Mouse (Mus musculus) stomach, embryonic 16.5 days (tissue): ENCODE results near the gene Shc3. TPM values are rescaled to one million over a fixed set of nuclear protein-coding genes. Genes with fewer than 3 reads are reported as not detected.

Experiments
- ATAC-seq: fragments of 200-750 bp; cut with Nextera tagmentation; 2 replicates; pipeline ENCODE4 v1.8.0; 2017; ENCODE audit warnings: moderate number of reproducible peaks, moderate TSS enrichment; ENCODE audit not compliant: insufficient read depth, low FRiP score
- H3K27ac ChIP-seq: fragments of 300-500 bp; sonication (generic); 2 replicates; pipeline ENCODE4 v1.5.1; 2014; ENCODE audit warnings: low read length
- H3K27me3 ChIP-seq: fragments of 300-500 bp; sonication (generic); 2 replicates; pipeline ENCODE4 v1.6.1; 2014; ENCODE audit warnings: low read length, control low read depth, mixed read lengths; ENCODE audit not compliant: control insufficient read depth, insufficient read depth
- H3K36me3 ChIP-seq: fragments of 300-500 bp; sonication (generic); 2 replicates; pipeline ENCODE4 v1.6.1; 2014; ENCODE audit warnings: low read length; ENCODE audit not compliant: control insufficient read depth, insufficient read depth
- H3K4me1 ChIP-seq: fragments of 300-500 bp; sonication (generic); 2 replicates; pipeline ENCODE4 v1.6.1; 2014; ENCODE audit warnings: low read length, control low read depth, mixed read lengths; ENCODE audit not compliant: control insufficient read depth, insufficient read depth
- H3K4me2 ChIP-seq: fragments of 300-500 bp; sonication (generic); 2 replicates; pipeline ENCODE4 v1.6.1; 2014; ENCODE audit warnings: low read depth, low read length, mixed read lengths
- H3K4me3 ChIP-seq: fragments of 300-500 bp; sonication (generic); replicated peaks from 2 replicates; pipeline ENCODE4 v1.5.1; 2014; ENCODE audit warnings: mild to moderate bottlenecking, low read length
- H3K9ac ChIP-seq: fragments of 300-500 bp; sonication (generic); 2 replicates; pipeline ENCODE4 v1.6.1; 2014; ENCODE audit warnings: low read length
- H3K9me3 ChIP-seq: fragments of 300-500 bp; sonication (generic); replicated peaks from 2 replicates; pipeline ENCODE4 v1.6.1; 2016; ENCODE audit warnings: low read length, control low read depth; ENCODE audit not compliant: control insufficient read depth
- WGBS: fragments of 180-500 bp; shearing (Covaris S2); extraction: QIAGEN DNeasy Blood & Tissue Kit; methylation state at CpG from one replicate; pipeline ENCODE4 v1.1.7; 2014; 5-methylcytosine and 5-hydroxymethylcytosine counted together
- polyA plus RNA-seq: library from polyadenylated mRNA; unstranded; fragments of >200 nt; fragmentation: Nextera tagmentation; extraction: Ambion mirVana; gene quantifications from 2 replicates; pipeline ENCODE4 v1.2.1, GENCODE M21; 2015

Shc3 gene
- polyA plus RNA-seq, 1 experiment from 2014 or later: 0.14 TPM

DNA sequence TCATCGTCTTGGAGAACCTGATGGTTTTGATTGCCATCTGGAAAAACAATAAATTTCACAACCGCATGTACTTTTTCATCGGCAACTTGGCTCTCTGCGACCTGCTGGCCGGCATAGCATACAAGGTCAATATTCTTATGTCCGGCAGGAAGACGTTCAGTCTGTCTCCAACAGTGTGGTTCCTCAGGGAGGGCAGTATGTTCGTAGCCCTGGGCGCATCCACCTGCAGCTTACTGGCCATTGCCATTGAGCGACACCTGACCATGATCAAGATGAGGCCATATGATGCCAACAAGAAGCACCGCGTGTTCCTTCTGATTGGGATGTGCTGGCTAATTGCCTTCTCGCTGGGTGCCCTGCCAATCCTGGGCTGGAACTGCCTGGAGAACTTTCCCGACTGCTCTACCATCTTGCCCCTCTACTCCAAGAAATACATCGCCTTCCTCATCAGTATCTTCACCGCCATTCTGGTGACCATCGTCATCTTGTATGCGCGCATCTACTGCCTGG lies 150.2 kb downstream of the Shc3 start:
- Histone ChIP-seq H3K4me3 (no peak overlapping the region; the same call in 1 of the 2 replicates), H3K9me3 (0 out of 2 replicates have a peak, but pooled peaks cover 5% of the 10 kb centered on the region), H3K27me3 (no peaks in the 10 kb centered on the region), H3K9ac (peak overlapping the region; percentile 51), H3K4me2 (peak overlapping the region; percentile 20; the same call in 1 of the 2 replicates), H3K4me1 (peaks cover 15% of the 10 kb centered on the region), H3K36me3 (peaks cover 10% of the 10 kb centered on the region; the same call in 1 of the 2 replicates), H3K27ac (no peak overlapping the region)
- 77% methylated on average over 19 of the region's 19 CpGs for WGBS
- no peak for ATAC-seq

- H3K27me3 ChIP-seq: no peaks in the 10 kb centered on the region
- peaks cover 15% of the 10 kb centered on the region for H3K4me1 ChIP-seq
- peak overlapping the region; percentile 51 for H3K9ac ChIP-seq
- peaks cover 10% of the 10 kb centered on the region; the same call in 1 of the 2 replicates for H3K36me3 ChIP-seq
- 0 out of 2 replicates have a peak, but pooled peaks cover 5% of the 10 kb centered on the region for H3K9me3 ChIP-seq
- peak overlapping the region; percentile 23 for H3K4me2 ChIP-seq
- no peak overlapping the region; the same call in 1 of the 2 replicates for H3K4me3 ChIP-seq
- WGBS: 6% methylated on average over 20 of the region's 20 CpGs
- peak; percentile 74 for ATAC-seq
- peak overlapping the region; percentile 65 for H3K27ac ChIP-seq
Observed at GRCm38 (mm10) chr13:51418268-51418941, 150.8 kb downstream of the Shc3 start.

DNA sequence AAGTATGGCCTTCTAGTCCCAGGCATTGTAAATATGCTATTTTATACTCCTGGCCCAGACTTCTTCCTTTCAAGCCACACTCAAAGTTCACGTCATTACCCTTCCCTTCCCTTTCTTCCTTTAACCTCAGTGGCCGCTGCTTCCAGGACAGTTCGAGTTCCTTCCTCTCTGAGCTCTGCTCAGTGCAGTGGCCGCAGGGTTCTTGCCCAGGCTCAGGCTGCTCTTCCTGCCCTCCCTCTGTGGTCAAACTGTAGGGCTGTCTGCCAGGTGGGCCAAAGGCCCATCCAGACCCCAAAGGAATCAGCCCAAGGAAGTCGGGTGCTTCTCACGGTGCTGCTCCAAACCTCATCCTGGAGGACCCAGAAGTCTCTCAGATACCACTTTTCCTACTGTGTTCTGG lies 151.4 kb downstream of the Shc3 start:
- peak overlapping the region; percentile 65 for H3K27ac ChIP-seq
- 51% methylated on average over 6 of the region's 6 CpGs for WGBS
- peak overlapping the region; percentile 51 for H3K9ac ChIP-seq
- H3K36me3 ChIP-seq: peaks cover 10% of the 10 kb centered on the region; the same call in 1 of the 2 replicates
- H3K27me3 ChIP-seq: no peaks in the 10 kb centered on the region
- H3K4me3 ChIP-seq: no peak overlapping the region
- ATAC-seq: no peak
- H3K4me1 ChIP-seq: peaks cover 15% of the 10 kb centered on the region
- H3K9me3 ChIP-seq: 0 out of 2 replicates have a peak, but pooled peaks cover 5% of the 10 kb centered on the region
- H3K4me2 ChIP-seq: no peak overlapping the region; the same call in 1 of the 2 replicates

GRCm38 (mm10) chr13:51416727-51417126 lies 152.5 kb downstream of the Shc3 start:
- peaks cover 10% of the 10 kb centered on the region; the same call in 1 of the 2 replicates for H3K36me3 ChIP-seq
- H3K27ac ChIP-seq: no peak overlapping the region
- 70% methylated on average over 11 of the region's 11 CpGs for WGBS
- H3K27me3 ChIP-seq: no peaks in the 10 kb centered on the region
- H3K4me3 ChIP-seq: no peak overlapping the region
- H3K4me2 ChIP-seq: no peak overlapping the region
- 0 out of 2 replicates have a peak, but pooled peaks cover 5% of the 10 kb centered on the region for H3K9me3 ChIP-seq
- H3K9ac ChIP-seq: no peak overlapping the region
- no peak for ATAC-seq
- peaks cover 15% of the 10 kb centered on the region for H3K4me1 ChIP-seq

GRCm38 (mm10) chr13:51413461-51413860 lies 155.8 kb downstream of the Shc3 start:
- Histone ChIP-seq H3K4me3 (no peak overlapping the region), H3K4me1 (peaks cover 15% of the 10 kb centered on the region), H3K27me3 (no peaks in the 10 kb centered on the region), H3K9me3 (0 out of 2 replicates have a peak, but pooled peaks cover 5% of the 10 kb centered on the region), H3K4me2 (no peak overlapping the region), H3K27ac (no peak overlapping the region), H3K9ac (no peak overlapping the region), H3K36me3 (peaks cover 4% of the 10 kb centered on the region; the same call in 1 of the 2 replicates)
- no peak for ATAC-seq
- WGBS: 61% methylated on average over 3 of the region's 3 CpGs

DNA sequence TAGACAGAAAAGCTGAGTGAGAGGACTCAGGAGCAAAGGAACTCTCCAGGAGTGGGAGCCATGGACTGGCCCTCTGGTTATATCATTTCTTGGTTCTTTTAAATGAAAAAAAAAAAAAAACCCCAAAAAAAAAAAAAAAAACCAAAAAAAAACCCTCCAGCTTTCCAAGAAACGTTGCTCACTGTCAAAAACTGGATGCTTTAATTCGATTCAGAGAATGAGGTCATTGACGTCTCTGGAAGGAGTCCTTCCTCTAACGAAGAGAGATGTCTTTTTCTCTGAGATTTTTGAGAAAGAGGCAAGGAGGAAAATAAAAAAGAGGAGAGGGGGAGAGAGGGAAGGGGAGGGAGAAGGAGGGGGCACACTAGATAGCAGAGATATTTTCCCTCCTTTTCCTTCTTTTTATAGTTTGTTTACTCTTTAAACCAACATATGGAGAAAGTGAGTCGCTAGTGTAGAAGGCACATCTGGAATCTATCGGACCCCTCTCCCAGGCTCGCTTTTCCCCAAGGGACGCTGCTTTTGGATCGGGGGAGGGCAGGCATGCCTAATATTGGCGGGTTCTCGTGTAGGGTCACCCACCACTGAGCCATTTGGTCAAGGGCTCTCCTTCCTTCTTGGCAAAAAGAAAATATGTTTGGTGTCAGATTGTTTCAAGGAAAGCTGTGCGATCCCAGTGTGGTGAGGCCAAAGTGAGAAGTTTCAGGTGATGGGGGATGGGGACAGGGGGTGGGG lies 157.4 kb downstream of the Shc3 start:
- no peak for ATAC-seq
- Histone ChIP-seq H3K27ac (peak overlapping the region; percentile 66; the same call in 1 of the 2 replicates), H3K27me3 (no peaks in the 10 kb centered on the region), H3K9ac (peak overlapping the region; percentile 53), H3K4me3 (peak overlapping the region; percentile 57), H3K4me1 (peaks cover 12% of the 10 kb centered on the region), H3K36me3 (peaks cover 4% of the 10 kb centered on the region; the same call in 1 of the 2 replicates), H3K4me2 (peak overlapping the region; percentile 59), H3K9me3 (0 out of 2 replicates have a peak, but pooled peaks cover 5% of the 10 kb centered on the region)
- WGBS: 29% methylated on average over 12 of the region's 12 CpGs

DNA sequence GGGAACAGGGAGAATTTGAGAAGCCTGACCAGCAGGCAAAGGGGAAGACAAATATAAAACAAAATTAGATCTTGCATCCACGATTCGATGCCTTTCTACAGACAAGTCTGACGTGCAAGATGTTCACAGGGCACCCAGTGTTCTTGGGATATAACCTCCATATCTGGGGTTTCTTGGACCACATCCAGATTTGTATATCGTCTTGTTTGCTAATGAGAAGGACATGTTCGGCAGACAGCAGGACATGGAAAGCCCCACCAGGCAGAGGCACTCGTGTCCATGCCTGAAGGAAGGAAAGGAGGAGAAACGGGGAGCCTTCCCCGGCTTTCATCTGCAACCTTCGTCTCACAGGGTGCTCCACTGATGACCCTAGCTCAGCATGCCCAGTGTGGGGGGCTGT lies 158.0 kb downstream of the Shc3 start:
- Histone ChIP-seq H3K4me2 (peak overlapping the region; percentile 59), H3K9me3 (0 out of 2 replicates have a peak, but pooled peaks cover 5% of the 10 kb centered on the region)

DNA sequence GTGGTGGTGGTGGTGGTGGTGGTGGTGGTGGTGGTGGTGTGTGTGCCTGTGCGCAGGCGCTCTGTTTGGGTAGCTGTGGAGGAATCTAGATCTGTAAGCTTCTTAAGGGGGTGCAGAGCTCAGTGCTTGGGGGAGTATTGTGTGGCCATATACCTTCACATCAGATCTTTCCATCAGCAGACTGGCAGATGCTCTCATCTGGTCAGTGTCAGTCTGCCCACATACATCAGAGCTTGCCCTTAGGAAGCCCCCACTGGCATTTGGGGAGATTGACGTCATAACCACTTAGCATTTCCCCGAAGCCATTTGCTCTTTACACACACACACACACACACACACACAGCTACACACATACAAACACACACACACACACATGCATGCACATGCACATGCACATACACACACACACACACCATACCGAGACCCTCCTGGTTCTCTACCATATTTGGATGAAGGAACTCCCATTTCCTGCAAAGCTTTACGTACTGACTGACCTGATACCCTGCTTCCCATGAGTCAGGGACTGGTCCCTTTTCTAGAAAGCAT lies 159.2 kb downstream of the Shc3 start:
- H3K27me3 ChIP-seq: no peaks in the 10 kb centered on the region
- WGBS: 53% methylated on average over 6 of the region's 6 CpGs
- H3K4me2 ChIP-seq: peak overlapping the region; percentile 59
- H3K4me1 ChIP-seq: peaks cover 11% of the 10 kb centered on the region
- H3K36me3 ChIP-seq: peaks cover 2% of the 10 kb centered on the region; the same call in 1 of the 2 replicates
- peak overlapping the region; percentile 66; the same call in 1 of the 2 replicates for H3K27ac ChIP-seq
- no peak for ATAC-seq
- H3K9me3 ChIP-seq: 0 out of 2 replicates have a peak, but pooled peaks cover 2% of the 10 kb centered on the region
- peak overlapping the region; percentile 57 for H3K4me3 ChIP-seq
- peak overlapping the region; percentile 53 for H3K9ac ChIP-seq

More for the DNA sequence above, 158.0 kb downstream of the Shc3 start:
- Histone ChIP-seq H3K4me3 (peak overlapping the region; percentile 57), H3K27ac (peak overlapping the region; percentile 66; the same call in 1 of the 2 replicates), H3K36me3 (peaks cover 4% of the 10 kb centered on the region; the same call in 1 of the 2 replicates), H3K9ac (peak overlapping the region; percentile 53), H3K4me1 (peaks cover 11% of the 10 kb centered on the region), H3K27me3 (no peaks in the 10 kb centered on the region)
- ATAC-seq: no peak
- WGBS: 47% methylated on average over 9 of the region's 9 CpGs
